Mouse (Mus musculus) hindbrain, postnatal 0 days (tissue): ENCODE measurements around the gene Isca2. TPM values are rescaled to one million over a fixed set of nuclear protein-coding genes. Genes with fewer than 3 reads are reported as not detected.

Source experiments
- ATAC-seq: fragments of 200-750 bp; cut with Nextera tagmentation; 2 replicates; pipeline ENCODE4 v1.8.0; 2017; ENCODE audit warnings: mild to moderate bottlenecking, moderate TSS enrichment, moderate library complexity
- DNase-seq: peaks from one replicate; pipeline ENCODE4 v3.0.0-alpha.2; 2015; ENCODE audit warnings: low spot score
- H3K27ac ChIP-seq: fragments of 300-500 bp; sonication (generic); 2 replicates; pipeline ENCODE4 v1.5.1; 2014; ENCODE audit warnings: mild to moderate bottlenecking
- H3K27me3 ChIP-seq: fragments of 300-500 bp; sonication (generic); 2 replicates; pipeline ENCODE4 v1.6.1; 2014; ENCODE audit warnings: low read length, mixed read lengths; ENCODE audit not compliant: insufficient read depth
- H3K36me3 ChIP-seq: fragments of 300-500 bp; sonication (generic); 2 replicates; pipeline ENCODE4 v1.6.1; 2014; ENCODE audit warnings: low read length, mixed read lengths; ENCODE audit not compliant: insufficient read depth
- H3K4me1 ChIP-seq: fragments of 300-500 bp; sonication (generic); 2 replicates; pipeline ENCODE4 v1.6.1; 2014; ENCODE audit warnings: antibody characterized with exemption, low read length, mixed read lengths; ENCODE audit not compliant: insufficient read depth
- H3K4me2 ChIP-seq: fragments of 300-500 bp; sonication (generic); 2 replicates; pipeline ENCODE4 v1.6.1; 2014; ENCODE audit warnings: low read depth, mild to moderate bottlenecking, low read length, moderate library complexity, mixed read lengths
- H3K4me3 ChIP-seq: fragments of 300-500 bp; sonication (generic); 2 replicates; pipeline ENCODE4 v1.5.1; 2014; ENCODE audit warnings: low read length
- H3K9ac ChIP-seq: fragments of 300-500 bp; sonication (generic); replicated peaks from 2 replicates; pipeline ENCODE4 v1.6.1; 2014; ENCODE audit warnings: mild to moderate bottlenecking, low read length, moderate library complexity, mixed read lengths
- H3K9me3 ChIP-seq: fragments of 300-500 bp; sonication (generic); 2 replicates; pipeline ENCODE4 v1.6.1; 2016; ENCODE audit warnings: low read length, mixed read lengths
- CTCF ChIP-seq: IDR thresholded peaks from 2 replicates; pipeline ENCODE4 v1.5.1; 2016; ENCODE audit warnings: antibody characterized with exemption, control low read depth, low read depth
- WGBS: fragments of 180-500 bp; shearing (Covaris S2); extraction: QIAGEN DNeasy Blood & Tissue Kit; methylation state at CpG from one replicate; pipeline ENCODE4 v1.1.7; 2014; 5-methylcytosine and 5-hydroxymethylcytosine counted together
- polyA plus RNA-seq: library from polyadenylated mRNA; unstranded; fragments of >200 nt; fragmentation: Nextera tagmentation; extraction: Ambion mirVana; gene quantifications from 2 replicates; pipeline ENCODE4 v1.2.1, GENCODE M21; 2015
- total RNA-seq: library from RNA; depleted of rRNA; stranded (reverse); fragments of >200 nt; gene quantifications from 2 replicates; pipeline ENCODE4 v1.2.3, GENCODE M21; 2014

Gene Isca2
- total and polyA plus RNA-seq, 2 experiments from 2014 or later, result 102 to 133 TPM

GRCm38 (mm10) chr12:84769624-84770023, 3.4 kb upstream of the Isca2 start:
- Histone ChIP-seq H3K9me3 (no peaks in the 10 kb centered on the region), H3K9ac (no peak overlapping the region), H3K4me1 (peaks cover 17% of the 10 kb centered on the region; the same call in 1 of the 2 replicates), H3K27me3 (no peaks in the 10 kb centered on the region), H3K4me2 (no peak overlapping the region), H3K36me3 (peaks cover 1% of the 10 kb centered on the region; the same call in 1 of the 2 replicates), H3K27ac (no peak overlapping the region), H3K4me3 (no peak overlapping the region)
- DNase-seq (no peak), ATAC-seq (no peak)
- WGBS, result 89% methylated on average over 7 of the region's 7 CpGs
- no peak for TF ChIP-seq CTCF

- no peaks in the 10 kb centered on the region for H3K9me3 ChIP-seq
- no peaks in the 10 kb centered on the region for H3K36me3 ChIP-seq
- WGBS, result 2% methylated on average over 10 of the region's 10 CpGs
- peak overlapping the region; percentile 79 for H3K4me3 ChIP-seq
- peak overlapping the region; percentile 55 for H3K9ac ChIP-seq
- no peak for ATAC-seq
- no peak for TF ChIP-seq CTCF
- H3K27ac ChIP-seq, result peak overlapping the region; percentile 84; the same call in 1 of the 2 replicates
- no peaks in the 10 kb centered on the region for H3K27me3 ChIP-seq
- H3K4me2 ChIP-seq, result peak overlapping the region; percentile 94
- peak; percentile 23 for DNase-seq
- peaks cover 17% of the 10 kb centered on the region; the same call in 1 of the 2 replicates for H3K4me1 ChIP-seq
These were observed 1.0 kb upstream of the Isca2 start for GRCm38 (mm10) chr12:84771981-84772520.

GRCm38 (mm10) chr12:84773476-84773875, 425 bp downstream of the Isca2 start:
- no peak for ATAC-seq
- Histone ChIP-seq H3K27ac (peak overlapping the region; percentile 81), H3K36me3 (no peaks in the 10 kb centered on the region), H3K4me2 (peak overlapping the region; percentile 94), H3K4me1 (peaks cover 17% of the 10 kb centered on the region; the same call in 1 of the 2 replicates), H3K4me3 (peak overlapping the region; percentile 79), H3K9me3 (no peaks in the 10 kb centered on the region), H3K27me3 (no peaks in the 10 kb centered on the region), H3K9ac (peak overlapping the region; percentile 76)
- peak; percentile 14 for DNase-seq
- under 1% methylated on average over 20 of the region's 20 CpGs for WGBS
- no peak for TF ChIP-seq CTCF

- ATAC-seq, result no peak
- Histone ChIP-seq H3K9ac (no peak overlapping the region), H3K4me3 (peak overlapping the region; percentile 79; the same call in 1 of the 2 replicates), H3K4me2 (peak overlapping the region; percentile 94), H3K36me3 (no peaks in the 10 kb centered on the region), H3K4me1 (peaks cover 17% of the 10 kb centered on the region; the same call in 1 of the 2 replicates), H3K27me3 (no peaks in the 10 kb centered on the region), H3K9me3 (no peaks in the 10 kb centered on the region), H3K27ac (no peak overlapping the region)
- 76% methylated on average over 6 of the region's 6 CpGs for WGBS
- DNase-seq, result no peak
- TF ChIP-seq CTCF, result no peak
These were observed 1.3 kb downstream of the Isca2 start for GRCm38 (mm10) chr12:84774376-84774775.

GRCm38 (mm10) chr12:84776229-84776628, 3.2 kb downstream of the Isca2 start:
- ATAC-seq, result no peak
- DNase-seq, result no peak
- H3K4me1 ChIP-seq, result peaks cover 14% of the 10 kb centered on the region; the same call in 1 of the 2 replicates
- H3K27me3 ChIP-seq, result no peaks in the 10 kb centered on the region
- TF ChIP-seq CTCF, result no peak
- no peaks in the 10 kb centered on the region for H3K36me3 ChIP-seq
- H3K27ac ChIP-seq, result no peak overlapping the region
- H3K4me2 ChIP-seq, result no peak overlapping the region
- H3K9ac ChIP-seq, result no peak overlapping the region
- no peaks in the 10 kb centered on the region for H3K9me3 ChIP-seq
- no peak overlapping the region for H3K4me3 ChIP-seq

GRCm38 (mm10) chr12:84784604-84785381, 11.7 kb downstream of the Isca2 start:
- peak overlapping the region; percentile 43 for H3K4me2 ChIP-seq
- no peaks in the 10 kb centered on the region for H3K36me3 ChIP-seq
- DNase-seq (peak; percentile 94), ATAC-seq (peak; percentile 80)
- no peak overlapping the region for H3K27ac ChIP-seq
- no peaks in the 10 kb centered on the region for H3K27me3 ChIP-seq
- no peak overlapping the region for H3K4me3 ChIP-seq
- H3K9me3 ChIP-seq, result no peaks in the 10 kb centered on the region
- peak; percentile 95 for TF ChIP-seq CTCF
- no peaks in the 10 kb centered on the region for H3K4me1 ChIP-seq
- WGBS, result 33% methylated on average over 25 of the region's 25 CpGs
- H3K9ac ChIP-seq, result no peak overlapping the region
